Mouse (Mus musculus): ENCODE results near the gene Ssbp2. TPM values are rescaled to one million over a fixed set of nuclear protein-coding genes. Genes with fewer than 3 reads are reported as not detected.

The Ssbp2 gene
- polyA plus RNA-seq, 1 experiment from 2014 or later = 44.2 TPM

- Histone ChIP-seq H3K9ac (no peak overlapping the region), H3K4me3 (replicated peaks) (no peak overlapping the region)
- WGBS (ENCODE audit: insufficient replicate concordance) = 77% methylated on average over 4 of the region's 4 CpGs
These were observed 131.8 kb downstream of the Ssbp2 start for GRCm38 (mm10) chr13:91591863-91592262.

GRCm38 (mm10) chr13:91595284-91595683 lies 135.2 kb downstream of the Ssbp2 start:
- Histone ChIP-seq H3K4me2 (no peak overlapping the region), H3K9ac (no peak overlapping the region), H3K9me3 (replicated peaks) (no peaks in the 10 kb centered on the region), H3K27ac (replicated peaks) (no peak overlapping the region), H3K4me3 (replicated peaks) (no peak overlapping the region), H3K36me3 (replicated peaks) (no peaks in the 10 kb centered on the region), H3K4me1 (replicated peaks) (no peaks in the 10 kb centered on the region), H3K27me3 (no peaks in the 10 kb centered on the region)
- WGBS (ENCODE audit: insufficient replicate concordance) = 84% methylated on average over 1 of the region's 1 CpGs
- ATAC-seq (ENCODE audit: insufficient read depth) = no peak

More at GRCm38 (mm10) chr13:91591863-91592262, 131.8 kb downstream of the Ssbp2 start:
- Histone ChIP-seq H3K36me3 (replicated peaks) (no peaks in the 10 kb centered on the region), H3K9me3 (replicated peaks) (no peaks in the 10 kb centered on the region), H3K27ac (replicated peaks) (no peak overlapping the region), H3K27me3 (no peaks in the 10 kb centered on the region), H3K4me1 (replicated peaks) (no peaks in the 10 kb centered on the region), H3K4me2 (no peak overlapping the region)
- no peak for ATAC-seq (ENCODE audit: insufficient read depth)

GRCm38 (mm10) chr13:91599594-91599993 lies 139.5 kb downstream of the Ssbp2 start:
- 79% methylated on average over 3 of the region's 3 CpGs for WGBS (ENCODE audit: insufficient replicate concordance)
- H3K36me3 ChIP-seq (replicated peaks) = no peaks in the 10 kb centered on the region
- no peaks in the 10 kb centered on the region for H3K4me1 ChIP-seq (replicated peaks)
- no peak overlapping the region for H3K27ac ChIP-seq (replicated peaks)
- no peak overlapping the region for H3K4me2 ChIP-seq
- no peak for ATAC-seq (ENCODE audit: insufficient read depth)
- H3K9ac ChIP-seq = no peak overlapping the region
- no peaks in the 10 kb centered on the region for H3K27me3 ChIP-seq
- H3K4me3 ChIP-seq (replicated peaks) = no peak overlapping the region
- no peaks in the 10 kb centered on the region for H3K9me3 ChIP-seq (replicated peaks)

GRCm38 (mm10) chr13:91605043-91605840 lies 145.2 kb downstream of the Ssbp2 start:
- H3K4me1 ChIP-seq (replicated peaks) = no peaks in the 10 kb centered on the region

GRCm38 (mm10) chr13:91610601-91611000 lies 150.5 kb downstream of the Ssbp2 start:
- ATAC-seq (ENCODE audit: insufficient read depth) = no peak
- Histone ChIP-seq H3K36me3 (replicated peaks) (no peaks in the 10 kb centered on the region), H3K27ac (replicated peaks) (no peak overlapping the region), H3K4me2 (no peak overlapping the region), H3K4me1 (replicated peaks) (no peaks in the 10 kb centered on the region), H3K4me3 (replicated peaks) (no peak overlapping the region), H3K9ac (no peak overlapping the region), H3K9me3 (replicated peaks) (no peaks in the 10 kb centered on the region), H3K27me3 (no peaks in the 10 kb centered on the region)
- 87% methylated on average over 4 of the region's 4 CpGs for WGBS (ENCODE audit: insufficient replicate concordance)

More at GRCm38 (mm10) chr13:91605043-91605840, 145.2 kb downstream of the Ssbp2 start:
- Histone ChIP-seq H3K4me3 (replicated peaks) (no peak overlapping the region), H3K27ac (replicated peaks) (no peak overlapping the region), H3K27me3 (no peaks in the 10 kb centered on the region), H3K4me2 (no peak overlapping the region), H3K9ac (no peak overlapping the region), H3K36me3 (replicated peaks) (no peaks in the 10 kb centered on the region), H3K9me3 (replicated peaks) (no peaks in the 10 kb centered on the region)
- WGBS (ENCODE audit: insufficient replicate concordance) = 86% methylated on average over 7 of the region's 7 CpGs
- no peak for ATAC-seq (ENCODE audit: insufficient read depth)

- Histone ChIP-seq H3K4me1 (replicated peaks) (no peaks in the 10 kb centered on the region), H3K4me2 (no peak overlapping the region), H3K27me3 (no peaks in the 10 kb centered on the region), H3K9me3 (replicated peaks) (no peaks in the 10 kb centered on the region), H3K4me3 (replicated peaks) (no peak overlapping the region), H3K27ac (replicated peaks) (no peak overlapping the region), H3K36me3 (replicated peaks) (no peaks in the 10 kb centered on the region), H3K9ac (no peak overlapping the region)
- no peak for ATAC-seq (ENCODE audit: insufficient read depth)
- 37% methylated on average over 3 of the region's 3 CpGs for WGBS (ENCODE audit: insufficient replicate concordance)
These were observed 151.8 kb downstream of the Ssbp2 start for GRCm38 (mm10) chr13:91611909-91612308.

- H3K4me2 ChIP-seq = no peak overlapping the region
- WGBS (ENCODE audit: insufficient replicate concordance) = 78% methylated on average over 4 of the region's 4 CpGs
- H3K9ac ChIP-seq = no peak overlapping the region
- H3K36me3 ChIP-seq (replicated peaks) = no peaks in the 10 kb centered on the region
- no peaks in the 10 kb centered on the region for H3K9me3 ChIP-seq (replicated peaks)
- H3K27me3 ChIP-seq = no peaks in the 10 kb centered on the region
- ATAC-seq (ENCODE audit: insufficient read depth) = no peak
- H3K27ac ChIP-seq (replicated peaks) = no peak overlapping the region
- H3K4me3 ChIP-seq (replicated peaks) = no peak overlapping the region
- no peaks in the 10 kb centered on the region for H3K4me1 ChIP-seq (replicated peaks)
These were observed 152.5 kb downstream of the Ssbp2 start for GRCm38 (mm10) chr13:91612578-91612977.

- H3K36me3 ChIP-seq (replicated peaks) = no peaks in the 10 kb centered on the region
- no peak for ATAC-seq (ENCODE audit: insufficient read depth)
- 80% methylated on average over 3 of the region's 3 CpGs for WGBS (ENCODE audit: insufficient replicate concordance)
- no peak overlapping the region for H3K4me3 ChIP-seq (replicated peaks)
- H3K4me1 ChIP-seq (replicated peaks) = no peaks in the 10 kb centered on the region
- no peaks in the 10 kb centered on the region for H3K9me3 ChIP-seq (replicated peaks)
- no peak overlapping the region for H3K27ac ChIP-seq (replicated peaks)
- H3K9ac ChIP-seq = no peak overlapping the region
- no peak overlapping the region for H3K4me2 ChIP-seq
- no peaks in the 10 kb centered on the region for H3K27me3 ChIP-seq
These were observed 156.0 kb downstream of the Ssbp2 start for GRCm38 (mm10) chr13:91616050-91616449.

- no peak overlapping the region for H3K4me2 ChIP-seq
- H3K4me3 ChIP-seq (replicated peaks) = no peak overlapping the region
- no peak overlapping the region for H3K27ac ChIP-seq (replicated peaks)
- H3K36me3 ChIP-seq (replicated peaks) = no peaks in the 10 kb centered on the region
- no peaks in the 10 kb centered on the region for H3K27me3 ChIP-seq
- no peak overlapping the region for H3K9ac ChIP-seq
- WGBS (ENCODE audit: insufficient replicate concordance) = 72% methylated on average over 5 of the region's 5 CpGs
- H3K4me1 ChIP-seq (replicated peaks) = no peaks in the 10 kb centered on the region
- no peak for ATAC-seq (ENCODE audit: insufficient read depth)
- H3K9me3 ChIP-seq (replicated peaks) = no peaks in the 10 kb centered on the region
These were observed 156.8 kb downstream of the Ssbp2 start for GRCm38 (mm10) chr13:91616876-91617275.

- Histone ChIP-seq H3K4me3 (replicated peaks) (no peak overlapping the region), H3K9me3 (replicated peaks) (no peaks in the 10 kb centered on the region), H3K4me1 (replicated peaks) (no peaks in the 10 kb centered on the region), H3K9ac (no peak overlapping the region), H3K27ac (replicated peaks) (no peak overlapping the region), H3K4me2 (no peak overlapping the region), H3K27me3 (no peaks in the 10 kb centered on the region), H3K36me3 (replicated peaks) (no peaks in the 10 kb centered on the region)
- 10% methylated on average over 1 of the region's 1 CpGs for WGBS (ENCODE audit: insufficient replicate concordance)
- ATAC-seq (ENCODE audit: insufficient read depth) = no peak
These were observed 159.3 kb downstream of the Ssbp2 start for GRCm38 (mm10) chr13:91619431-91619830.

GRCm38 (mm10) chr13:91620541-91620940 lies 160.5 kb downstream of the Ssbp2 start:
- H3K9ac ChIP-seq = no peak overlapping the region
- no peaks in the 10 kb centered on the region for H3K4me1 ChIP-seq (replicated peaks)
- H3K27ac ChIP-seq (replicated peaks) = no peak overlapping the region
- no peaks in the 10 kb centered on the region for H3K27me3 ChIP-seq
- WGBS (ENCODE audit: insufficient replicate concordance) = 73% methylated on average over 3 of the region's 3 CpGs
- H3K4me2 ChIP-seq = no peak overlapping the region
- no peak overlapping the region for H3K4me3 ChIP-seq (replicated peaks)
- no peaks in the 10 kb centered on the region for H3K9me3 ChIP-seq (replicated peaks)
- no peak for ATAC-seq (ENCODE audit: insufficient read depth)
- H3K36me3 ChIP-seq (replicated peaks) = no peaks in the 10 kb centered on the region

Data from liver, embryonic 15.5 days (tissue).